Mouse (Mus musculus) brain, adult 2 months (tissue): ENCODE measurements around the gene Pnpla6.
A peak's percentile ranks its signal among the peaks of the same experiment; 100 is the strongest.

Experiments used
- DNase-seq: peaks from one replicate; pipeline ENCODE4 v3.0.0; 2011; ENCODE audit warnings: low read depth, low spot score

The Pnpla6 gene

GRCm38 (mm10) chr8:3515260-3515671 lies at the start of gene Pnpla6:
Pnpla6 (plus strand) TSS chr8:3515384.
- peak; percentile 94 for DNase-seq

GRCm38 (mm10) chr8:3467006-3467885 lies 47.9 kb upstream of the Pnpla6 start, which contains the start of gene Pex11g:
Pex11g (minus strand) TSS chr8:3467680.
- DNase-seq: peak; percentile 95

- no peak for DNase-seq
Measured at GRCm38 (mm10) chr8:3467886-3468545, 47.2 kb upstream of the Pnpla6 start.

GRCm38 (mm10) chr8:3468838-3469237 lies 46.3 kb upstream of the Pnpla6 start:
- DNase-seq: no peak

- DNase-seq: no peak
Measured at GRCm38 (mm10) chr8:3470562-3470961, 44.6 kb upstream of the Pnpla6 start, which contains the start of gene Tex45. Tex45 (plus strand) TSS chr8:3470862.

- peak; percentile 33 for DNase-seq
Measured at GRCm38 (mm10) chr8:3475715-3476429, 39.3 kb upstream of the Pnpla6 start.

- DNase-seq: peak; percentile 57
Measured at GRCm38 (mm10) chr8:3480221-3480785, 34.9 kb upstream of the Pnpla6 start.

GRCm38 (mm10) chr8:3481605-3482004 lies 33.6 kb upstream of the Pnpla6 start:
- no peak for DNase-seq

- DNase-seq: no peak
Measured at GRCm38 (mm10) chr8:3482240-3482740, 32.9 kb upstream of the Pnpla6 start.

- DNase-seq: no peak
Measured at GRCm38 (mm10) chr8:3483546-3483945, 31.6 kb upstream of the Pnpla6 start.

- DNase-seq: no peak
Measured at GRCm38 (mm10) chr8:3485192-3485591, 30.0 kb upstream of the Pnpla6 start.

GRCm38 (mm10) chr8:3492901-3493844 lies 22.0 kb upstream of the Pnpla6 start, which contains the start of gene Zfp358:
Zfp358 (plus strand) TSS chr8:3493138.
- DNase-seq: peak; percentile 88

GRCm38 (mm10) chr8:3493845-3494208 lies 21.4 kb upstream of the Pnpla6 start:
- no peak for DNase-seq

GRCm38 (mm10) chr8:3495578-3496427 lies 19.4 kb upstream of the Pnpla6 start:
- no peak for DNase-seq

- no peak for DNase-seq
Measured at GRCm38 (mm10) chr8:3496428-3496748, 18.8 kb upstream of the Pnpla6 start.

- DNase-seq: no peak
Measured at GRCm38 (mm10) chr8:3498583-3498982, 16.6 kb upstream of the Pnpla6 start.

- DNase-seq: no peak
Measured at GRCm38 (mm10) chr8:3499751-3500150, 15.4 kb upstream of the Pnpla6 start.

- peak; percentile 99 for DNase-seq
Measured at GRCm38 (mm10) chr8:3500235-3501090, 14.7 kb upstream of the Pnpla6 start, which contains the start of gene Mcoln1. Mcoln1 (plus strand) TSS chr8:3500457.
